Mouse (Mus musculus) embryonic fibroblast, embryonic 13.5 days (primary cell): ENCODE results near the gene Ier2.

Source experiments
- CTCF ChIP-seq: IDR thresholded peaks from 2 replicates; pipeline ENCODE4 v1.5.1; 2011; ENCODE audit warnings: mild to moderate bottlenecking, control low read depth, low read length, moderate library complexity, borderline replicate concordance; ENCODE audit not compliant: insufficient read depth
- POLR2A ChIP-seq: IDR thresholded peaks from 2 replicates; pipeline ENCODE4 v1.6.1; 2011; ENCODE audit warnings: low read depth, mild to moderate bottlenecking, control low read depth, low read length, moderate library complexity

DNA sequence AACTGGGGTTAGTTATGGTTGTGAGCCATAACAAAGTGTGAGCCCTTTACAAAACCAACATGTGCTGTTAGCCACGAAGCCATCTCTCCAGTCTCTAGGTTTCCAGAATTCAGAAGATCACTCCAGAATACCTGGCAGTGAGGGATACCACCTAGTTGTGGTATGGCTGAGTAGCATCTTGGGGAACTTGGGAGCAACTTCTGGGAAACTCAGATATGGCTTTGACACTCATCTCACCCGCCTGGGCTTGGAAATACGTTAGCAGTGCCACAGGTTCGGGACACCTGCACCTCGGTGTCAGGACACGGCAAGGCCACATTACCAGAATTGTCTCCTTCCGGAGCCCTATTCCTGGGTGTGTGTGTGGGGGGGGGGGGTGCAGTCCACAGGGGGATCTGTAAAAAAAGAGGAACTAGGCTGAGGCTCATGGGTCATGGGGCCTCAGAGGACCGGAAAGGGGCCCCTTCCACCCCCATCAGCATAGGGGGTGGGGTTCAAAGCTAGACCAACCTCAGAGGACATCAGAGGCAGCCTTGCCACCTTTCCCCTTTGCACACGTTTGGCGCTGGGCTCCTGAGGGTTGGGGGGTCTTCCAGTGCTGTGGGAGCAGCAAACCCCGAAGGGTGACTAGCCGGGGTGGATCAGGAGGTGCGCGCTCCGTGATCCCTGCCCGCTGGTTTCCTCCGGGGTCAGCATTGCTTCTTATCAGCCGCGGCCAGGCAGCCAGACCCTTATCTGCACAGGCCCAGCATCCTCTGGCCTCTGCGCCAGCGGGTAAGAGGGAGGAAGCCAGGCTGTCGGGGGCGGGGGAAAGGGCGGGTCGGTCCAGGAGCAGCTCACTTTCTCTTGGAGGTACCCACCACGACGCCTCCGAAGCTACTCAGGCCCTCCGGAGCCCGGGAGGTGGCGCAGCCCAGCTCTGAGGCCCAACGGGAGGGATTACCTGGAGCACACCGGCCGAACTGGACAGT lies 38.6 kb upstream of the Ier2 start, which contains the start of gene Lyl1:
- TF ChIP-seq CTCF (no peak), POLR2A (no peak)
